Mouse (Mus musculus): ENCODE measurements around the gene Pkn1.

The Pkn1 gene

DNA sequence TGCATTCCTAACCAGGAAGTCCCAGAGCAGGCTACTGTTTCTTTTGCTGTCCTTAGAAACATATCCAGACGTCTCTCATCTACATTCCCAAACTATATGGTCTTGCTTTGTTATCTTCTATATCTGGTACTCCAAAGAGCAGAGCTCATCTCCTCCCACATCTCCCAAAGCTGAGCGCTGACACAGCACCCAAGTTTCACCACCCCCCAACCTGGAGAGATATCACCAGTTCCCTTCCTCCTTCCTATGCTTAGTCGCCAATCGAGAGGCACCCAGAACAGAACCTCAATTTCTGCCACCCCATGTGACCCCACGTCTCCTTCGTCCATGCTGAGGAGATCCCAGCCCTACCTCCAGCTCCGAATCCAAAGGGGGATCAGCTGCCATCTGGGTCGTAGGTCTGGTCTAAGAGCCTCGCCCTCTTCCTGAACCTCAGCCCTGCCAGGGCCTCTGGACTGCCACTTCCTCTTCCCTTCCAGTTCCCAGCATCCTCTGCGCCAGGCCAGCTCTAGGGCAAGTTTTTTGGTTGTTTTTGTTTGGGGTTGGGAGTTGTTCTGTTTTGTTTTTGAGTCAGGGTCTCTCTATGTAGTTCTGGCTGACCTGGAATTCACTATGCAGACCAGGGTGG is 5.3 kb downstream of the Pkn1 start:
- peak in 1 of 2 experiments; percentile 64 for DNase-seq (ENCODE audit: inconsistent age in 2 of 2, low spot score in 1 of 2)

GRCm38 (mm10) chr8:83689264-83689663 is 9.7 kb downstream of the Pkn1 start:
- no peak for DNase-seq (ENCODE audit: inconsistent age in 2 of 2, low spot score in 1 of 2)

DNA sequence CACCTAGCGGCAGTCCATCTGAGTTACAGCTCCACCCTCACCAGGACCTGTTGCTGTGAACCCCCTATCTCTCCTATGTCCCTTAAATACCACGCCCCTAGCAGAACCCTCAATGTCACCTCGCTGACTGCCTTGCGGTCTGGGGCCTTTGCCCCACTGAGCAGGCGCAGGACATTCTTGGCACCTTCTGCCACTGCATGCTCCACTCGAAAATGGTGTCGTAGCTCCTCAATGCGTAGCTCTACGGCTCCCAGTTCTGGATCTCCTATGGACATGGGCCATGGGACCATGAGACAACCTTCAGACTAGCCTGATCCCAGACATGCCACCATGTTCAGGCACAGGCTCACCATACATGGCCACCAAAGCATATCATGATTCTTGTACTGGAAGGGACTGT is 14.5 kb downstream of the Pkn1 start:
- DNase-seq (ENCODE audit: inconsistent age in 2 of 2, low spot score in 1 of 2), result peak in 1 of 2 experiments; percentile 52

- DNase-seq (ENCODE audit: inconsistent age in 2 of 2, low spot score in 1 of 2), result peak in 1 of 2 experiments; percentile 33
These were observed 17.9 kb downstream of the Pkn1 start for GRCm38 (mm10) chr8:83681099-83681498.

DNA sequence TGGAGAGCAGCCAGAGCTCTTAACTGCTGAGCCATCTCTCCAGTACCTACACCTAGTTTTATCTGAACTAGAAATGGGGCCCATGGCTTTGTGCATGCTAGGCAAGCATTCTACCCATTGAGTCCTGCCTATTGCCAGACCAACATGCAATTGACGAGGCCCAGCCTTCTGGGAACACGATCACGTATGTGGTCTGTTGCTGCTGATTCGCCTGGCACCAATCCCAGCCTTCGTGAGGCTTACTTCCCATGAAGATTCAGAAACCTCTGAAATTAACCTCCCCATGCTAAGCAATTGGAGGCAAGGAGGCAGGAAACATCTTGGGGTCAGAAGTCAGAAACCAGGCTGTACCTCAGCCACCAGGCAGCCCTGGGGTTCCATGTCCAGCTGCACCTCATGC is 18.4 kb downstream of the Pkn1 start:
- DNase-seq (ENCODE audit: inconsistent age in 2 of 2, low spot score in 1 of 2), result no peak

DNA sequence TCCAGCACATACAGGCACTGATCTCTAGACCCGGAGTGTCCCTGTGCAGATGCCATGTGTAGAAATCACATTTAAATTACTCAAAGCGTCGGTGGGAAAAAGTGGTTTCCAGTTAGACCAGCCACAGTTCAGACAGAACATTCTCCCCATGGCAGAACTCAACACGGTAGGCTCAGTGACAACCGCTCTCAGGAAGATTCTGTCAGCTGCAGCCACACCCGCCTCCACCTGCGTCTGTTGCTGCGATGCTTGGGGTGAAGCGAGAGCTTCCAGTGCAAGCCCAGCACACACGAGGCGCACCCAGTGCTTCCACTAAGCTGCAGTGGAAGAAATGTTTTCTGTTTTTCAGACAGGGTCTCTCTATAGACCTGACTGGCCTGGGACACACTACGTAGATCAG is 19.1 kb downstream of the Pkn1 start:
- no peak for DNase-seq (ENCODE audit: inconsistent age in 2 of 2, low spot score in 1 of 2)

GRCm38 (mm10) chr8:83674497-83674896 is 24.5 kb downstream of the Pkn1 start:
- DNase-seq (ENCODE audit: inconsistent age in 2 of 2, low spot score in 1 of 2), result no peak

GRCm38 (mm10) chr8:83672936-83673335 is 26.0 kb downstream of the Pkn1 start:
- peak in 1 of 2 experiments; percentile 30 for DNase-seq (ENCODE audit: inconsistent age in 2 of 2, low spot score in 1 of 2)

GRCm38 (mm10) chr8:83669013-83669412 is 30.0 kb downstream of the Pkn1 start:
- no peak for DNase-seq (ENCODE audit: inconsistent age in 2 of 2, low spot score in 1 of 2)

GRCm38 (mm10) chr8:83668010-83668916 is 30.7 kb downstream of the Pkn1 start:
- DNase-seq (ENCODE audit: inconsistent age in 2 of 2, low spot score in 1 of 2), result peak; percentile 71 to 85

DNA sequence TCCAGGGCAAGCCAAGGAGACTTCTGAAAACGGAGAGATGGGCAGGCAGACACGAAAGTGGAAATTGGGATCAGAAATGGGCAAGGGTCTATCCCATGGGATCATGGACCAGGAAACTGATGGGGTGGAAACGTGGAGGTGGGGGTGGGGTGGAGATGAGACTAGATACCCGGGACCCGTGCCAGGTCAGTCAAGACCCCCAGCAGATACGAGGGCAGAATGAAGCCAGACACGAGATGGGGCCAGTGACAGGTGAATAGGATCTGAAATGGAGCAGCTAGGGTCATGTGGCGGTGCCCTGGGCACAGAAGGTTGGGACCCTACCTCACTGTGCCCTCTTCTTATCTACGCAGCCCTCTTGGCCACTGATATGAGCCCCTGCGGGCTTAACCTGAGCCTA is 31.5 kb downstream of the Pkn1 start:
- no peak for DNase-seq (ENCODE audit: inconsistent age in 2 of 2, low spot score in 1 of 2)

DNA sequence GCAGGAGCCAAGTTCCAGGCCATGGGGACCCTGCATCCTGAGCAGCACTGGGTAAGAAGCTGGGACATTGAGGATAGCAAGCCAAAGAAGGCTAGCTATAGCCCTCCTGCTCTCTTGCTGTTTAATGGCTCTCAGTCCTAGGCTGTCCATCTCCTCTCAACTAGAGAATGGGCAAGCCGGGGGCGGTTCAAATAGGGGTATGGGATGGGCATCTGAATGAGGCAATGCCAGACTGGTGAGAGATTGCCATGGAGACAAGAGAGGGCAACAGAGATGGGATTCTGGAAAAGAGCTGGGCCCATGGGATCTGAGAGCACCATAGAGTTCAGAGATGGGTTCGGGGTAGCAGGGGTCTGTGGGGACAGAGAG is 32.1 kb downstream of the Pkn1 start:
- DNase-seq (ENCODE audit: inconsistent age in 2 of 2, low spot score in 1 of 2), result no peak

GRCm38 (mm10) chr8:83665969-83666865 is 32.8 kb downstream of the Pkn1 start, which contains the start of gene Ptger1:
TSS of gene Ptger1 (plus strand) at chr8:83666678.
- peak; percentile 54 to 79 for DNase-seq (ENCODE audit: inconsistent age in 2 of 2, low spot score in 1 of 2)

DNA sequence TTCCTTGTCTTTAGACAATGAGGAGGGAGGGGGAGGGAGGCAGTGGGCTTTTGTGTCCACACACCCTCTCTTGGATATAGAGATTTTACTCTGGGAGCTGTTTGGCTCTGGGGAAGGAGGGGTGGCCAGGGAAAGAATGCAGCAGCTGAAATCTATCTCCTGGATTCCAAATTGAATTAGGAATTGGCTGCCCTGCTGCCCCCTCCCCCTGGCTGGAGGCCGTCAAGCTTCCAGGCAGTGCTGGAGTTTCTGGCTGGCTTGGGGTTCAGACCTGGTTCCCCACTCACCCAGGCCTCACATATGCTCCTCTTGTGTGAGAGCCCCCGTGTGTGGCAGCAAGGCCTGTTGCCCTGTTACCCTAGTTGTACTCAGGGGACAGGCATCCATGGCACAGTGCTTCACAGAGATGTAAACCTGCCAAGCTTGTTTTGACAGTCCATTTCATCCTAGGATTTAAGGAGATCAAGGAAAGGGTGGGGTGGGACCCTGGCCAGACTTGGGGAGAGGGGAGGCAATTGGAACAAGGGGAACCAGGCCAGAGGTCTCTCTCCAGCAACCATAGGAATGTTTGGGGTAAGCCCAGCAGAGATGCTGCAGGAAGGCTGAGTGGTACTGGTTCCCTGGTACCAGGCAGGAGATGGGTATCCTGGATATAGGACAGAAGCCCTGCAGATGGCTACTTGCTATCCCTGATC is 33.9 kb downstream of the Pkn1 start:
- peak in 1 of 2 experiments; percentile 46 for DNase-seq (ENCODE audit: inconsistent age in 2 of 2, low spot score in 1 of 2)

- DNase-seq (ENCODE audit: inconsistent age in 2 of 2, low spot score in 1 of 2), result peak; percentile 74 to 83
These were observed 34.9 kb downstream of the Pkn1 start for GRCm38 (mm10) chr8:83664096-83664495.

DNA sequence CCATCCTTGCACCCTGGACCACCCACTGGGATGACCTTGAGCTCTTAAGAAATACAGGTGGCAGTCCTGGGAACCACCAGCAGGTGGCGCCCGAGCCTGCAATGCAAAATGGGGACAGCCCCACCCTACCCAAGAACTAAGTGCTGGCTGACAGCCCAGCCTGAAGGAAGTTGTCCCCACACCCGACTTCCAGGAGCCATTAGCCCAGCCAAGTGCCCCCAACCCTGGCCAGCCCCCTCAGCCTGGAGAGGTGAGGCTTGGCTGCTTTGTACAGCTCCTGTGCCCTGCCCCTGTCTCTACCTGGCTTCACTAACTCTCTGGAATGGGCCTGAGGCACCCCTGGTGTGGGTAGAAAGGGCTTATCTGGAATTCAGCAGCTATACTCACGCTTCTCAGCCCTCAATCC is 36.6 kb downstream of the Pkn1 start:
- peak; percentile 86 to 96 for DNase-seq (ENCODE audit: inconsistent age in 2 of 2, low spot score in 1 of 2)

- peak in 1 of 2 experiments; percentile 64 for DNase-seq (ENCODE audit: inconsistent age in 2 of 2, low spot score in 1 of 2)
These were observed 37.8 kb downstream of the Pkn1 start for GRCm38 (mm10) chr8:83660995-83661680.

GRCm38 (mm10) chr8:83660545-83660944 is 38.4 kb downstream of the Pkn1 start:
- DNase-seq (ENCODE audit: inconsistent age in 2 of 2, low spot score in 1 of 2), result no peak

DNA sequence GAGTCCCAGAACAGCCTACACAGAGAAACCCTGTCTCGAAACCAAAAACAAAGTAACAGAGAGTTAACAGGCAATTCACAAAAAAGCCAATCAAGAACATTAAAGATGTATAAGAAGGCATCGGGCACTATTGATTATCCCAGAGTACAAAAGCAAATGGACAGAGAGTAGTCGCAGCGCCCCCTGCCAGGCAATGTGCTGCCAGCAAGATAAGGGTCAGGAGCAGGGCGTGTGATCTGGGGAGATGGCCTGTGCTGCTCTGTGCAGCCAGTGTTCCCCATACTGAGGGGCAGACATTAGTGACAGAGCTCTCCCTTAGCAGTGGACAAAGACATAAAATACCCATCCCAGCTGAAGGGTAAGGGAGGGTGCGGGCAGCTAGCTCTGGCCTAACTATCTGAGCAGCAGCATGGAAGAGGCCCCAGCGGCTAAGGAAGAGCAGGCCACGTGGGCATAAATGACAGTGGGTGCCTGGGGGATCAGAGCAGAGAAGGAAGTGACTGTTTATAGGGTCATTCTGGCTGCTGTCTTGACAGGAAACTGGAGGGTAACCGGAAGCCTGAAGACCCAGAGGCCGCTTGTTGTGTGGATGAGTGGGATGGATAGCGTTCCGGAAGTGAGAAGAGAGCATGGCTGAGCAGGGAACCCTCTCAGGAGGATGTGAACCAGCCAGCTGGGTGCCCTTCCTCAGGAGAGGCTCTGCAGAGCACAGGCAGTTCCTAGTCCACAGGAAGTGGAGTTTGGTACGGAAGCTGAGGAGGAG is 42.3 kb downstream of the Pkn1 start:
- peak in 1 of 2 experiments; percentile 51 for DNase-seq (ENCODE audit: inconsistent age in 2 of 2, low spot score in 1 of 2)
